25 mouse cellular contexts compared by ENCODE assay signal in genomic region chr12:49830665-49831064, GRCm38 (mm10).
DNase-seq lines count a peak whose midpoint lies in the region; ATAC-seq lines count a peak whose summit lies in the region.
"Had no signal": no experiment of that assay in that cellular context is flagged by ENCODE, and none has a peak within 500 bp of the region (broad histone marks: within the 10 kb centered on the region; RNA-seq: fewer than 3 reads in every experiment).

No protein-coding gene starts in this region.

- no peak overlapping the region for H3K4me3 ChIP-seq in forebrain, embryonic 16.5 days (replicated peaks; ENCODE audit: low read length)
- no peak overlapping the region for H3K4me3 ChIP-seq in forebrain, embryonic 10.5 days
- no peak overlapping the region for H3K4me3 ChIP-seq in midbrain, embryonic 13.5 days (replicated peaks)
- H3K4me3 ChIP-seq: hindbrain, embryonic 10.5 days; hindbrain, embryonic 15.5 days; midbrain, embryonic 10.5 days; stomach, embryonic 15.5 days had no signal

- no peak for DNase-seq in forebrain, embryonic 10.5 days (ENCODE audit: extremely low spot score, low spot score)
- peak; percentile 10 to 28 for DNase-seq in left cerebral cortex, postnatal 25 days (ENCODE audit: low spot score in 2 of 2)
- no peak for DNase-seq in left cerebral cortex, adult 11 months (ENCODE audit: low spot score)
- DNase-seq in layer of hippocampus, adult 8-10 months (ENCODE audit: low spot score in 2 of 2), result peak; percentile 46 to 52
- DNase-seq in telencephalon, adult 2 months (ENCODE audit: low read depth, low spot score), result peak; percentile 39
- DNase-seq: adrenal gland, postnatal 14 days; cerebellum, adult 18-20 months; cerebellum, postnatal 14 days; gastrocnemius, postnatal 10 days; heart, postnatal 14 days; kidney, adult 11 months; kidney, postnatal 14 days; liver; lung, embryonic 14.5 days; thymus, postnatal 14 days had no signal

- no peaks in the 10 kb centered on the region for H3K9me3 ChIP-seq in forebrain, embryonic 16.5 days (ENCODE audit: control insufficient read depth, low read length)
- no peaks in the 10 kb centered on the region for H3K9me3 ChIP-seq in forebrain, embryonic 10.5 days
- no peaks in the 10 kb centered on the region for H3K9me3 ChIP-seq in midbrain, embryonic 13.5 days
- H3K9me3 ChIP-seq: hindbrain, embryonic 10.5 days; hindbrain, embryonic 15.5 days; midbrain, embryonic 10.5 days; stomach, embryonic 15.5 days had no signal

- no peak overlapping the region for H3K4me2 ChIP-seq in forebrain, embryonic 16.5 days (ENCODE audit: low read length)
- no peak overlapping the region for H3K4me2 ChIP-seq in midbrain, embryonic 13.5 days (replicated peaks)
- H3K4me2 ChIP-seq: hindbrain, embryonic 15.5 days; lung, embryonic 14.5 days; stomach, embryonic 15.5 days had no signal

- no peaks in the 10 kb centered on the region for H3K27me3 ChIP-seq in forebrain, embryonic 16.5 days (replicated peaks; ENCODE audit: control insufficient read depth, insufficient read depth, low read length)
- H3K27me3 ChIP-seq in forebrain, embryonic 10.5 days (ENCODE audit: poor library complexity, severe bottlenecking), result no peaks in the 10 kb centered on the region
- H3K27me3 ChIP-seq in midbrain, embryonic 13.5 days, result no peaks in the 10 kb centered on the region
- H3K27me3 ChIP-seq: hindbrain, embryonic 15.5 days; stomach, embryonic 15.5 days had no signal

- ATAC-seq in forebrain, embryonic 16.5 days, result peak; percentile 42; the same call in 1 of the 2 replicates
- ATAC-seq in midbrain, embryonic 13.5 days, result no peak
- ATAC-seq: CD4-positive, CD25-positive, alpha-beta regulatory T cell, adult 4 months; inflammation-experienced regulatory T-cells, adult 6 months; midbrain, embryonic 16.5 days had no signal

- intact Hi-C loops in left cerebral cortex, postnatal 25 days (cut with DNase I), result loop anchor here (2.0 to 5.0 kb wide), 2 partner anchors 88 to 118 kb away; no protein-coding TSS in a partner anchor

- WGBS in forebrain, embryonic 16.5 days, result 73% methylated on average over 4 of the region's 4 CpGs
- 93% methylated on average over 4 of the region's 4 CpGs for WGBS in forebrain, embryonic 10.5 days
- 95% methylated on average over 4 of the region's 4 CpGs for WGBS in midbrain, embryonic 13.5 days

- no peaks in the 10 kb centered on the region for H3K36me3 ChIP-seq in forebrain, embryonic 16.5 days (ENCODE audit: control insufficient read depth, insufficient read depth)
- H3K36me3 ChIP-seq in forebrain, embryonic 10.5 days (replicated peaks), result no peaks in the 10 kb centered on the region
- no peaks in the 10 kb centered on the region for H3K36me3 ChIP-seq in midbrain, embryonic 13.5 days
- H3K36me3 ChIP-seq: hindbrain, embryonic 10.5 days; hindbrain, embryonic 15.5 days; midbrain, embryonic 10.5 days; stomach, embryonic 15.5 days had no signal

- peaks cover 11% of the 10 kb centered on the region for H3K4me1 ChIP-seq in forebrain, embryonic 16.5 days (replicated peaks; ENCODE audit: control insufficient read depth, insufficient read depth, low read length)
- peaks cover 5% of the 10 kb centered on the region; the same call in 1 of the 2 replicates for H3K4me1 ChIP-seq in forebrain, embryonic 10.5 days
- H3K4me1 ChIP-seq in midbrain, embryonic 13.5 days (replicated peaks), result no peaks in the 10 kb centered on the region
- H3K4me1 ChIP-seq: hindbrain, embryonic 10.5 days; hindbrain, embryonic 15.5 days; midbrain, embryonic 10.5 days; stomach, embryonic 15.5 days had no signal

- H3K9ac ChIP-seq in forebrain, embryonic 16.5 days (replicated peaks; ENCODE audit: low read depth, low read length), result no peak overlapping the region
- H3K9ac ChIP-seq in midbrain, embryonic 13.5 days (replicated peaks), result no peak overlapping the region
- H3K9ac ChIP-seq: hindbrain, embryonic 15.5 days; liver, embryonic 14.5 days; lung, embryonic 14.5 days; stomach, embryonic 15.5 days had no signal

- no peak overlapping the region; the same call in 1 of the 2 replicates for H3K27ac ChIP-seq in forebrain, embryonic 16.5 days (ENCODE audit: low read length)
- H3K27ac ChIP-seq in forebrain, embryonic 10.5 days, result no peak overlapping the region
- H3K27ac ChIP-seq in midbrain, embryonic 13.5 days, result no peak overlapping the region
- H3K27ac ChIP-seq: hindbrain, embryonic 10.5 days; hindbrain, embryonic 15.5 days; liver, embryonic 14.5 days; midbrain, embryonic 10.5 days; stomach, embryonic 15.5 days had no signal

Comparison
In these comparisons a context has a peak if more than half of its experiments do, and no peak if none do; other contexts are left out.
1. DNase-seq: peak in left cerebral cortex, postnatal 25 days (2 of 2), layer of hippocampus, adult 8-10 months (2 of 2) and telencephalon, adult 2 months (single experiment); none in forebrain, embryonic 10.5 days (single experiment) and left cerebral cortex, adult 11 months (single experiment).